Mouse (Mus musculus): ENCODE measurements around the gene Ankrd24.
"Not testable (repeated sequence)": the region's sequence is repeated elsewhere in the genome, so short reads cannot be mapped to it uniquely, and the experiment has no call there.

Gene Ankrd24

GRCm38 (mm10) chr10:81605974-81606751 is 22.2 kb upstream of the Ankrd24 start, which contains the start of gene BC025920:
BC025920 (plus strand) TSS chr10:81606270.
- peak; percentile 98 for DNase-seq

GRCm38 (mm10) chr10:81608308-81608707 is 20.0 kb upstream of the Ankrd24 start:
- no peak for DNase-seq

- no peak for DNase-seq
Measured at GRCm38 (mm10) chr10:81612779-81613178, 15.6 kb upstream of the Ankrd24 start.

GRCm38 (mm10) chr10:81615486-81615885 is 12.9 kb upstream of the Ankrd24 start:
- DNase-seq: no peak

- DNase-seq: no peak
Measured at GRCm38 (mm10) chr10:81619976-81620375, 8.4 kb upstream of the Ankrd24 start.

GRCm38 (mm10) chr10:81620786-81621185 is 7.6 kb upstream of the Ankrd24 start:
- DNase-seq: no peak

- DNase-seq: no peak
Measured at GRCm38 (mm10) chr10:81623441-81623840, 4.9 kb upstream of the Ankrd24 start.

GRCm38 (mm10) chr10:81626101-81626993 is 2.0 kb upstream of the Ankrd24 start:
- no peak for DNase-seq

- DNase-seq: peak; percentile 94
Measured at GRCm38 (mm10) chr10:81626994-81627835, 1.1 kb upstream of the Ankrd24 start, which contains the start of gene Sirt6. Sirt6 (minus strand) TSS chr10:81627797.

- peak; percentile 42 for DNase-seq
Measured at GRCm38 (mm10) chr10:81627836-81628220, 512 bp upstream of the Ankrd24 start.

GRCm38 (mm10) chr10:81633253-81634099 is 5.1 kb downstream of the Ankrd24 start:
- DNase-seq: peak; percentile 89

- DNase-seq: no peak
Measured at GRCm38 (mm10) chr10:81636338-81636737, 8.0 kb downstream of the Ankrd24 start.

GRCm38 (mm10) chr10:81638101-81638500 is 9.8 kb downstream of the Ankrd24 start:
- DNase-seq: no peak

- DNase-seq: not testable (repeated sequence)
Measured at GRCm38 (mm10) chr10:81640825-81641224, 12.5 kb downstream of the Ankrd24 start.

- DNase-seq: no peak
Measured at GRCm38 (mm10) chr10:81641566-81641965, 13.2 kb downstream of the Ankrd24 start.

GRCm38 (mm10) chr10:81641978-81642647 is 13.8 kb downstream of the Ankrd24 start:
- no peak for DNase-seq

- peak; percentile 35 for DNase-seq
Measured at GRCm38 (mm10) chr10:81642648-81643448, 14.5 kb downstream of the Ankrd24 start.

GRCm38 (mm10) chr10:81643449-81644055 is 15.2 kb downstream of the Ankrd24 start:
- peak; percentile 97 for DNase-seq

- DNase-seq: no peak
Measured at GRCm38 (mm10) chr10:81644162-81644561, 15.8 kb downstream of the Ankrd24 start.

GRCm38 (mm10) chr10:81644716-81645115 is 16.4 kb downstream of the Ankrd24 start:
- no peak for DNase-seq
